Mouse (Mus musculus) liver, embryonic 12.5 days (tissue): ENCODE measurements around the gene Pnkd. TPM values are rescaled to one million over a fixed set of nuclear protein-coding genes. Genes with fewer than 3 reads are reported as not detected.

ENCODE experiments used
- ATAC-seq: fragments of 200-750 bp; cut with Nextera tagmentation; 2 replicates; pipeline ENCODE4 v1.8.0; 2017; ENCODE audit warnings: moderate number of reproducible peaks, mild to moderate bottlenecking, moderate library complexity
- H3K27ac ChIP-seq: fragments of 300-500 bp; sonication (generic); 2 replicates; pipeline ENCODE4 v1.5.1; 2016; ENCODE audit warnings: mild to moderate bottlenecking
- H3K27me3 ChIP-seq: fragments of 300-500 bp; sonication (generic); replicated peaks from 2 replicates; pipeline ENCODE4 v1.6.1; 2016; ENCODE audit warnings: mild to moderate bottlenecking, moderate library complexity
- H3K36me3 ChIP-seq: fragments of 300-500 bp; sonication (generic); 2 replicates; pipeline ENCODE4 v1.6.1; 2016; ENCODE audit warnings: mild to moderate bottlenecking, moderate library complexity
- H3K4me1 ChIP-seq: fragments of 300-500 bp; sonication (generic); 2 replicates; pipeline ENCODE4 v1.6.1; 2016
- H3K4me2 ChIP-seq: fragments of 300-500 bp; sonication (generic); 2 replicates; pipeline ENCODE4 v1.6.1; 2016; ENCODE audit warnings: mild to moderate bottlenecking, moderate library complexity
- H3K4me3 ChIP-seq: fragments of 300-500 bp; sonication (generic); 2 replicates; pipeline ENCODE4 v1.5.1; 2016; ENCODE audit warnings: mild to moderate bottlenecking, moderate library complexity
- H3K9ac ChIP-seq: fragments of 300-500 bp; sonication (generic); 2 replicates; pipeline ENCODE4 v1.6.1; 2016; ENCODE audit warnings: mild to moderate bottlenecking, moderate library complexity
- H3K9me3 ChIP-seq: fragments of 300-500 bp; sonication (generic); replicated peaks from 2 replicates; pipeline ENCODE4 v1.6.1; 2016; ENCODE audit warnings: mild to moderate bottlenecking, moderate library complexity
- WGBS: fragments of 180-500 bp; shearing (Covaris S2); methylation state at CpG from one replicate; pipeline ENCODE4 v1.1.7; 2016; ENCODE audit not compliant: insufficient replicate concordance; 5-methylcytosine and 5-hydroxymethylcytosine counted together
- polyA plus RNA-seq: library from polyadenylated mRNA; unstranded; fragments of >200 nt; fragmentation: Nextera tagmentation; extraction: Ambion mirVana; gene quantifications from 2 replicates; pipeline ENCODE4 v1.2.1, GENCODE M21; 2016

Pnkd gene
- polyA plus RNA-seq, 1 experiment from 2014 or later, result 48.7 TPM

DNA sequence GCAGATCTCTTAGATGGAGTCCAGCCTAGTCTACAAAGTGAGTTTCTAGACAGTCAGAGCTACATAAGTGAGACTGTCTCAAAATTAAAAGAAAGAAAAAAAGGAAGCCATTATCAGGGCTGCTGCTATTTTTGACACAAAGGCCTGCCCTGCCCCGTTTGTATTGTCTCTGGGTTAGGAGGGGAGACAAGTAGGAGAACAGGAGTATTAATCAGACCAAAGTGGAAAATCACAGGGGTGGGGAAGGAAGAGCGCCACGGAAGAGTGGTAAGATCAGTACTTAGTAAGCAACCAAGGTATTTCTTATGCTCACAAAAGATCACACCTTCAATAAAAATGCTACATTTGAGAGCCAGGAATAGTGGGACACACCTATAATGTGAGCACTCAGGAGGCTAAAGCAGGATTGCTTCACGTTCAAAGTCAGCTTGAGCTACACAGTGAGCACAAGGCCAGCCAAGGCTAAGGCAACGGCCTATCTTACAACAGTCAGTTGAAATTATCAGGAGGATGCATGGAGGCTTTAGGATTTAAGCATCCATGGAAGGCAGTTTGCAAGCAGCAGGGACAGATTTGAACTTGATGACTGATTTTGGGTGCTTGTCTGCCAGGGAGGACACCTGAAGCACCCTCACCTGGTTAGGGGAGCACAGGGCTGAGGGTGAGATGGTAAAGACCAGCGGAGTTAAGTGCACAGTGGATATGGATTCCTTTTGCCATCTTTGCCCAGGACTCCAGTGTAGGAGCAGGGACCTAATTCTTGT is 15.8 kb downstream of the Pnkd start:
- ATAC-seq, result no peak
- Histone ChIP-seq H3K27ac (0 out of 2 replicates have a peak overlapping the region, but pooled peaks have one; percentile 9), H3K9ac (no peak overlapping the region), H3K36me3 (no peaks in the 10 kb centered on the region), H3K4me3 (no peak overlapping the region), H3K9me3 (no peaks in the 10 kb centered on the region), H3K4me2 (no peak overlapping the region), H3K4me1 (peaks cover 91% of the 10 kb centered on the region), H3K27me3 (no peaks in the 10 kb centered on the region)
- 56% methylated on average over 6 of the region's 6 CpGs for WGBS

DNA sequence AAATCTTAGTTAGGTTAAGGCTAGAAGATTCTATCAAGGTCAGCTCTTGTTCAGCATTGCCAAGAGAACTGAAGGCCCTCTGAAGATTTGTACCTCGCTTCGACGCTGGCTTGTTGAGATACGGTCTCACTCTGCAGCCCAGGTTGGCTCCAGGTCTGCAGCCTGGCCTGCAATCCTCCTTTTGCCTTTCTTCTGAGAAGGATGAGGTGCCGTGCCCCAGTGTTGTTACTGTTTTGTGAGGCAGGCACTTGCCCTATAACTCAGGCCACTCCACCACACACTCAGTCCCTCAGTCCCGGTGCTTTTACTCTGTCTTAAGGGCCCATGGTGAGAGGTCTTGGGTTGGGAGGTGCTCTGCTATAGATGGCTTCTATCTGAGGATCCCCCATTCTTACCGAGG is 17.5 kb downstream of the Pnkd start:
- Histone ChIP-seq H3K36me3 (no peaks in the 10 kb centered on the region), H3K9me3 (no peaks in the 10 kb centered on the region), H3K4me2 (no peak overlapping the region), H3K9ac (no peak overlapping the region), H3K27me3 (no peaks in the 10 kb centered on the region), H3K4me3 (no peak overlapping the region), H3K27ac (peak overlapping the region; percentile 32; the same call in 1 of the 2 replicates), H3K4me1 (peaks cover 77% of the 10 kb centered on the region)
- WGBS, result 82% methylated on average over 7 of the region's 7 CpGs
- ATAC-seq, result no peak

DNA sequence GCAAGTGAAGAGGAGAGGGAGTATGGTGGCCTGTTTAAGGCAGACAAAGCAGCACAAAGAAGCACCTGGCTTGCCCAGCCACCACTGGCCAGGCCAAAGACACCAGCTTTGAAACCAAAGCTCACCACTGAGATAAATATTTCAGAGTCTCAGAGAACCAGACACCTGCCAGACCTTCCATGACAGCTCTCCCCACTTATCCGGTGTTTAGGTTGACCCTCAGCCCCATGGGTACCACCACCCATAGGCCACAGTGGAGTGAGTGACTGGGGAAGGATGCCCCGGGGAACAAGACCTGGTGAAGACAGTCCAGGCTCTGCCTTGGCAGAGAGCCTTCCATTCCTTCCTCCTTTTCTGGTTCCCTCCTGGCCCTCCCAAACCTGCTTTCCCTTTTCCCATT is 18.1 kb downstream of the Pnkd start:
- ATAC-seq, result no peak
- H3K36me3 ChIP-seq, result no peaks in the 10 kb centered on the region
- WGBS, result 73% methylated on average over 2 of the region's 2 CpGs
- peaks cover 77% of the 10 kb centered on the region for H3K4me1 ChIP-seq
- H3K4me2 ChIP-seq, result peak overlapping the region; percentile 95
- peak overlapping the region; percentile 71; the same call in 1 of the 2 replicates for H3K4me3 ChIP-seq
- no peaks in the 10 kb centered on the region for H3K9me3 ChIP-seq
- no peaks in the 10 kb centered on the region for H3K27me3 ChIP-seq
- H3K27ac ChIP-seq, result peak overlapping the region; percentile 32; the same call in 1 of the 2 replicates
- no peak overlapping the region for H3K9ac ChIP-seq

DNA sequence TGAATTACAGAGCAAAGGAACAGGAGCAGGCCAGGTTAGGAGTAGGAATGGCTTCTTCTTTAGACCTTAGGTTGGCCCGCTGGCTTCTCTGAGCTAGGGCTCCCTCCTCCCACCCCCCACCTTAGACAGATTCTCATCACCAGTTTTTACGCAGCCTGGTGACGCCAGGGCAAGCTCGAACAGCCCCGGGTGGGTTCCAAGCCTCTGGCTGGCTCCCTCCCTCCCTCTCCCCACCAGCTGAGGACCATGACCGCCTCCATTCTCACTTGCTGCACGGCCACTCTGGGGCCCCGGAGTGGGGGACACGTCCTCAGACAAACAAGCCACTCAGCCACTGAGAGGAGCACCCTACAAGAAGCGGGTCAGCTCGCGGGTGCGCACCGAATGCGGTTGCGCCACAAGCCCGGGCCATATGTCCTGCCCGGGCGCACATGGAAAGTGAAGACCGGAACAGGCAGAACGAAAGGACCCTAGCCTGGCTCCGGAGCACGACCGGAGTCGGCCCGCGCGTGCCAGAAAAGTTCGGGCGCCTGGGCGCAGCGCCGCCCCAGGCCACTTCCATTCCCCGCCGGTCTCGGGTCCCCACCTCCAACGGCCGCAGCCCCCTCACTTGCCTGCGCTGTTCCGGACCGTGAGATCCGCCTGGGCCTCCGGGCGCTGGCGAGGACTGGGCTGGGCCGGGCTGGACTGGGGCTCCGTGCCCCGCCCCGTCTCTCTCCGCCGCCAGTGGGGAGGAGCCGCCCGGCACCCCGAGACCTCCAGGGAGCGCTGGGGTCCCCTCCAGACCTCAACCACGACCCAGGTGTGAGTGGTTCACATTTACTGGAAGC is 19.0 kb downstream of the Pnkd start:
- Histone ChIP-seq H3K9me3 (no peaks in the 10 kb centered on the region), H3K27me3 (no peaks in the 10 kb centered on the region), H3K4me2 (peak overlapping the region; percentile 95), H3K27ac (peak overlapping the region; percentile 76), H3K36me3 (no peaks in the 10 kb centered on the region), H3K4me1 (peaks cover 75% of the 10 kb centered on the region), H3K9ac (peak overlapping the region; percentile 87), H3K4me3 (peak overlapping the region; percentile 71)
- WGBS, result under 1% methylated on average over 56 of the region's 56 CpGs
- peak; percentile 90 for ATAC-seq

DNA sequence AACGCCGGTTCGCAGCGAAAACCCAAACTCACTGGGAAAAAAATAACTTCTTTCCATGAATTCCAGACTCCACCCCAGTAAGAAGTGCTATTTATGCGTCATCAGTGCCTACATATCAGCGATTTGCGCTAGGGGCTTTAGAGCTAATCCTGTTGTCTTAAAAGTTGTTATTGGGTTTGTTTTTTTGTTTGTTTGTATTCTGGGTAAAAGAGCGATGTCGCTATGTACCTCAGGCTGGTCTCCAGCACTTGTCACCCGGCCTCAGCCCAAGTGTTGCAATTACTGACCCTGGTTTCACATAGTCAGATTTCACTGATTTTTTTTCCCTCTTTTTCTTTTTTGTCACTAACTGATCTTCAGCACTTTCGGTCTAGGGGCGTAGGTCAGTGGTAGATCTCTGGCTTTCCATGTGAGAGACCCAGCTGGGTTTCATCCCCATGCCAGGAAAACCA is 19.6 kb downstream of the Pnkd start:
- Histone ChIP-seq H3K4me2 (peak overlapping the region; percentile 95), H3K9ac (peak overlapping the region; percentile 87), H3K27ac (peak overlapping the region; percentile 76), H3K4me3 (peak overlapping the region; percentile 71), H3K4me1 (peaks cover 71% of the 10 kb centered on the region), H3K27me3 (no peaks in the 10 kb centered on the region), H3K36me3 (no peaks in the 10 kb centered on the region), H3K9me3 (no peaks in the 10 kb centered on the region)
- WGBS, result 8% methylated on average over 12 of the region's 12 CpGs
- ATAC-seq, result peak; percentile 21; the same call in 1 of the 2 replicates

DNA sequence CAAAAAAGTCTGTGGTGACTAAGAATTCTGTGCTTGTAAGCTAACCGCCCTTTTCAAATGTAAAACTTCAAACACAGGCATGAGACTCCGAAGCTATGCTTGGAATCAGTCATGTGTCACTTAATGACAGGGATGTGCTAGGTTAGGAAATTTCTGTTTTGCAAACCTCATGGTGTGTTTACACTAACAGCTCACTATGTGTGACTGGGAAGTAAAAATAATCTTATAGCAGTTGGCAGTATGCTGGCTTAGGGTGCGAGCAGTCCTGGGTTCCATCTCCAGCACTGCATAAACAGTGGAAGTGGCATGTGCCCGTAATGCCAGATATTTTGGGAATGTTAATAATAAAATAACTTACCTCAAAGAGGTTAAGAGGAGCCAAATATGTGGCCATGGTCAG is 20.2 kb downstream of the Pnkd start:
- H3K4me3 ChIP-seq, result no peak overlapping the region
- no peaks in the 10 kb centered on the region for H3K9me3 ChIP-seq
- peaks cover 69% of the 10 kb centered on the region for H3K4me1 ChIP-seq
- 69% methylated on average over 4 of the region's 4 CpGs for WGBS
- no peak overlapping the region for H3K9ac ChIP-seq
- no peaks in the 10 kb centered on the region for H3K36me3 ChIP-seq
- H3K27me3 ChIP-seq, result no peaks in the 10 kb centered on the region
- no peak overlapping the region for H3K4me2 ChIP-seq
- no peak for ATAC-seq
- H3K27ac ChIP-seq, result no peak overlapping the region

DNA sequence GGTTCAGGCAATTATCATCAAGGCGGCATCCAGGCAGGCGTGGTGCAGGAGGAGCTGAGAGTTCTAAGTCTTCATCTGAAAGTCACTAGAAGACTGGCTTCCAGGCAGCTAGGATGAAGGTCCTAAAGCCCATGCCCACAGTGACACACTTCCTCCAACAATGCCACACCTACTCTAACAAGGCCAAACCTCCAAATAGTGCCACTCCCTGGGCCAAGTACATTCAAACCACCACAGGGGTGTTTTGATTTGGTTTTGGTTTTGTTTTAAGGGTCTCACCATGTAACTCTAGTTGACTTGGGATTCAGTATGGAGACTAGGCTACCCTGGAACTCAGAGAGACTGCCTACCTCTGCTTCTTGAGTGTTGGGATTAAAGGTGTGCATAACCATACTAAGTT is 20.8 kb downstream of the Pnkd start, which contains the start of gene Tmbim1:
TSS of gene Tmbim1 (minus strand) at position 101 of the 400 bp plus-strand sequence.
- peaks cover 65% of the 10 kb centered on the region for H3K4me1 ChIP-seq
- H3K4me3 ChIP-seq, result peak within 1 kb of the TSS; percentile 71
- H3K27me3 ChIP-seq, result no peaks in the 10 kb centered on the region
- ATAC-seq, result no peak
- H3K27ac ChIP-seq, result no peak within 1 kb of the TSS
- H3K4me2 ChIP-seq, result peak within 1 kb of the TSS; percentile 95
- WGBS, result 88% methylated on average over 2 of the region's 2 CpGs
- no peaks in the 10 kb centered on the region for H3K36me3 ChIP-seq
- no peaks in the 10 kb centered on the region for H3K9me3 ChIP-seq
- H3K9ac ChIP-seq, result peak within 1 kb of the TSS; percentile 87

DNA sequence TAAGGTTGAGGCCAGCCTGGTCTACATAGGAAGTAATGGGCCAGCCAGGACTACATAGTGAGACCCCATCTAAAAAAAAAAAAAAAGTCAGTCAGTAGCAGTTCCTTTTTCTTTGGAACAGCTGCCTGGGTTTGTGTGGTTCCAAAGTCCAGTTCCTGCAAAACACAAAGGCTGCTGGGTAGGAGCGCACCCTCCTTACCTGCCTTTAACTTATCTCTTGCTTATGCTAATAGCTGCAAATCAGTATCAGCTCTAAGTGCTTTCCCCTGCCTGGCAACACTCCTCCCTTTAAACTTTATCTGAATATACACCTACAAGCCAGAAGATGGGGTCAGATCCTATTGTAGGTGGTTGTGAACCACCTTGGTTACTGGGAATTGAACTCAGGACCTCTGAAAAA is 22.4 kb downstream of the Pnkd start:
- H3K9ac ChIP-seq, result no peak overlapping the region
- H3K4me2 ChIP-seq, result no peak overlapping the region
- H3K27ac ChIP-seq, result no peak overlapping the region
- H3K4me1 ChIP-seq, result peaks cover 50% of the 10 kb centered on the region
- ATAC-seq, result no peak
- WGBS, result 88% methylated on average over 1 of the region's 1 CpGs
- no peaks in the 10 kb centered on the region for H3K27me3 ChIP-seq
- H3K4me3 ChIP-seq, result no peak overlapping the region
- no peaks in the 10 kb centered on the region for H3K36me3 ChIP-seq
- no peaks in the 10 kb centered on the region for H3K9me3 ChIP-seq

DNA sequence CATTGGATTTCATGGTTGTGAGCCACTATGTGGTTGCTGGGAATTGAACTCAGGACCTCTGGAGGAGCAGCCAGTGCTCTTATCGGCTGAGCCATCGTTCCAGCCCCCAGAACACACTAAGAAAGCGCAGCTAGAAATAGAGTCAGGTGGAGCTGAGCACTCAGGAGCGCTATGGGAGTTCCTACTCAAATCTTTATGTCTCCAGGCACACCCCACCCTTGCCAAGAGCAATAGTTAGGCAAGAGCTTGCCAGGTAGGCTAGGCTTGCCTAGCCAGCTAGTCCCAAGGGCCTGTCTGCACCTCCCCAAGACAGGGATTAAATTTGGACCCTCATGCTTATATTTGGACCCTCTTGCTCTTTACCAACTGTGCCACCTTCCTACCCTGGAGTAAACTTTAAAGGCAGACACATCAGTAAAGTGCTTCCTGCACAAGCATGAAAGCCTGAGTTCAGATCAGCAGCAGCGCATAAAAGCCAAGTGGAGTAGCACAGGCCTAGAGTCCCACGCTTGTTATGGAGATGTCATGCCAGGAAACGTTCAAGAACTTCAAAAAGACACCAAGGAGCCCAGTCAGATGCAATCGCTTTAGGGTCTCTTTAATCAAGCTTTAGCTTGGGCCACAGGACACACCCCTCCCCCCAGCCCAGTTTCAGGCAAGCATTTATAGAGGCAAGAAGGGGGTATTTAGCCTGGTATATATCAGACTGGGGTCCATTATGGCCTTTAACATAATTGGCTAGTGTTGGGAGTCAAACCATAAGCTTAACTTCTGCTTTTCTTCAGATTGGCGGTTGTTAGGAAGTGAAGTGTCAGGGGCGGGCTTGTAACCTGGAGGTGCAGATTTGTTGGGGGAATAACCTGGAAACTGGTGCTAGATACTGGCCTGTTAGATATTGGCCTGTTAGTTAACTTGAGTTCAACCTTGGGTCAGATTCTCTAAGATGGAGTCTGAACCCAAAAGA is 23.6 kb downstream of the Pnkd start:
- Histone ChIP-seq H3K9me3 (no peaks in the 10 kb centered on the region), H3K27ac (no peak overlapping the region), H3K9ac (no peak overlapping the region), H3K4me3 (no peak overlapping the region), H3K4me2 (no peak overlapping the region), H3K36me3 (no peaks in the 10 kb centered on the region), H3K27me3 (no peaks in the 10 kb centered on the region), H3K4me1 (peaks cover 39% of the 10 kb centered on the region)
- 56% methylated on average over 10 of the region's 10 CpGs for WGBS
- no peak for ATAC-seq

DNA sequence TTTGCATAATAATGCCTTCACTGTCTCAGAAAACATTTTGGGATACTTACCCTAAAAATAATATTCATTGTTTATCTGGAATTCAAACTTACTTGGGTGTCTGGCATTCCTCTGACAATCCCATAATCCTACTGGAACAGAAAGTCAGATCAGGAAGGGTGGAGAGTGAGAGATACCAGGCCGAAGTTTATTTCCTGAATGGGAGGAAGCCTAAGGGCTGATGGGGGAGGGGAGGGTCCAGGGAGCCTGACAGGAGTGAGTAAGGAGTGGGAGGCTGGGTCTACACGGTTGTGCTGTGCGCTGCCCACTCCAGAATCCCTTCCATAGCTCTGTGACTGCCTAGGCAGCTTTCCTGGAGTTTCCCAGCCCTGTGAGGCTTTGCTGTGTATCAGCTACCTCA is 25.0 kb downstream of the Pnkd start:
- no peak overlapping the region for H3K27ac ChIP-seq

DNA sequence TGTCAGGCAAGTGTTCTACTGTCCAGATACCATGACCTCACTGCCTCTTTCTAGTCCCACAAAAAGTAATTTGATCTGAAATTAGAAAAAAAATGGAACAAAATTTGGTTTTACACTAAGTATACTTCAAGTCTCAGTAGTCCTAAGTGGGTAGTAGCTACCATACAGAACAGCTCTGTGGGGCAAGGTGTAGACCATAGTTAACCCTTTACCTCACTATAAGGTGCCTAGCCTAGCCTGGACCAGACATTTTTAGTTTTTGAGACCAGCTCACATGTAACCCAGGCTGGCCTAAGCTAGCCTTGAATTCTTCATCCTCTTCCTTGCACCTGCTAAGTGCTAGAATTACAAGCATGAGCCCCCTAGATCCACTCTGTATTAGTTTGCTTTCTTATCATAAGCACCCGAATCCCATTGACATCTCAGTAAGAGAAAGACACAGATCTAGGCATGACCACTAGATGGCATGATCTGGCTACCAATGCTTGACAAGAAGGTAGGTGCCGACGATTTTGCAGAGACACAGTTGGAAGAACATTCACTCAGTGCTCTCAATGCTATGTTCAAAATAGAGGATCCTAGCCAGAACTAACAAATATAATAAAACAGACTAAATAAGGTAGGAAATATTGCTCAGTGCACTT is 28.4 kb downstream of the Pnkd start:
- no peak overlapping the region for H3K4me3 ChIP-seq
- H3K9me3 ChIP-seq, result no peaks in the 10 kb centered on the region
- H3K4me2 ChIP-seq, result no peak overlapping the region
- H3K27ac ChIP-seq, result no peak overlapping the region
- ATAC-seq, result peak; percentile 38; the same call in 1 of the 2 replicates
- H3K9ac ChIP-seq, result no peak overlapping the region
- WGBS, result 1% methylated on average over 3 of the region's 3 CpGs
- H3K36me3 ChIP-seq, result no peaks in the 10 kb centered on the region
- H3K4me1 ChIP-seq, result peaks cover 11% of the 10 kb centered on the region
- no peaks in the 10 kb centered on the region for H3K27me3 ChIP-seq

More for the DNA sequence above, 25.0 kb downstream of the Pnkd start:
- H3K4me2 ChIP-seq, result no peak overlapping the region
- peaks cover 28% of the 10 kb centered on the region for H3K4me1 ChIP-seq
- H3K36me3 ChIP-seq, result no peaks in the 10 kb centered on the region
- H3K27me3 ChIP-seq, result no peaks in the 10 kb centered on the region
- no peaks in the 10 kb centered on the region for H3K9me3 ChIP-seq
- 16% methylated on average over 3 of the region's 3 CpGs for WGBS
- no peak for ATAC-seq
- no peak overlapping the region for H3K4me3 ChIP-seq
- H3K9ac ChIP-seq, result no peak overlapping the region
